ENCODE assay signal across 13 mouse cellular contexts in the genomic region with DNA sequence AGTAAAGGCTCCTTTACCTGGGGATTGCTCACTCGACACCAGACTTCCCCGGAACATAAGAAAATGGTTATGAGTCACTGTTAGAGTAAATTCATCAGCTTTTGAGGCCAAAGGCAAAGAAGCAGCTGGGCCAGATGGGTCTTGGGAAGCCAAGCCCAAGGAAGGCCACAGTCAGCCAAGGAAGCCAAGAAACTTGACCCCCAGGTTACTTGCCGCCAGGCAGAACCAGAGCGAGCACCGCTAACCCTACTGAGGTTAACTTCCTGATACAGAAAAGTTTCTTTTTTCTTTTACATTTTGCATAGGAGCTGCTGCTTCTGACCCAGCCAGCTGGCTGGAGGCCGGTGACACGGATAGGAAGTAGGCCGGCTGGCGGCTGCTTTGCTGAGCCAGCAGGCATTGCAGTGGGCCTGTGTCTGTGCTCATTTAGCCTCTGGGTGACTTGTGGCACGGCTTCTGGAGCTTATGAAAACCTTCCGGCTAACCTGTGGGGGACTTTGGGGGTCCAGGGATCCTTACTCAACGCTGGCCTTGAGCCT.
DNase-seq lines count a peak whose midpoint lies in the region; ATAC-seq and TF ChIP-seq lines count a peak whose summit lies in the region.
"Had no signal": no experiment of that assay in that cellular context is flagged by ENCODE, and none has a peak within 500 bp of the region (broad histone marks: within the 10 kb centered on the region; RNA-seq: fewer than 3 reads in every experiment).

No protein-coding gene starts in this region.

- no peak for TF ChIP-seq CTCF in lung, embryonic 14.5 days (IDR thresholded peaks at IDR 0.05; ENCODE audit: low read depth)
- TF ChIP-seq CTCF in lung, adult 2 months (IDR thresholded peaks at IDR 0.05; ENCODE audit: insufficient read depth, low read length) = no peak
- no peak for TF ChIP-seq CTCF in thymus, adult 2 months (IDR thresholded peaks at IDR 0.05; ENCODE audit: borderline replicate concordance, control insufficient read depth, extremely low read depth, insufficient read depth, low read length, poor library complexity)

- H3K9me3 ChIP-seq in lung, embryonic 14.5 days (ENCODE audit: low read depth, low read length) = no peaks in the 10 kb centered on the region
- H3K9me3 ChIP-seq: heart, embryonic 15.5 days; midbrain, embryonic 12.5 days had no signal

- DNase-seq in frontal cortex, postnatal 36 days (ENCODE audit: low spot score in 2 of 2) = no peak
- DNase-seq in lung, embryonic 14.5 days = peak; percentile 56
- DNase-seq in lung, adult 2 months = no peak
- peak; percentile 79 for DNase-seq in NIH3T3 (ENCODE audit: low read depth)
- peak; percentile 25 for DNase-seq in lung, postnatal 36 days
- DNase-seq in thymus, adult 2 months = no peak
- DNase-seq: cerebellum, adult 11 months; retina, postnatal 1 day had no signal

- ATAC-seq in frontal cortex, adult (ENCODE audit: low TSS enrichment) = peak; percentile 70
- ATAC-seq in lung, embryonic 14.5 days (ENCODE audit: insufficient read depth) = peak; percentile 17; the same call in 1 of the 2 replicates
- no peak for ATAC-seq in erythroblast, adult 5-6 weeks (replicated peaks; ENCODE audit: low FRiP score, poor library complexity, severe bottlenecking)

- no peak for TF ChIP-seq POLR2A in lung, adult 2 months (IDR thresholded peaks at IDR 0.05; ENCODE audit: borderline replicate concordance, extremely low read depth, low read depth, low read length)
- no peak for TF ChIP-seq POLR2A in thymus, adult 2 months (IDR thresholded peaks at IDR 0.05; ENCODE audit: control insufficient read depth, extremely low read depth, insufficient read depth, low read length, poor library complexity)

- WGBS in lung, embryonic 14.5 days = 76% methylated on average over 12 of the region's 12 CpGs
- 74% methylated on average over 12 of the region's 12 CpGs for WGBS in lung, adult 2 months
- 67% methylated on average over 12 of the region's 12 CpGs for WGBS in thymus, adult 2 months

- H3K4me2 ChIP-seq in lung, embryonic 14.5 days = no peak overlapping the region
- H3K4me2 ChIP-seq: heart, embryonic 15.5 days; midbrain, embryonic 12.5 days had no signal

- H3K27me3 ChIP-seq in lung, embryonic 14.5 days (ENCODE audit: insufficient read depth, low read length) = no peaks in the 10 kb centered on the region
- H3K27me3 ChIP-seq in thymus, adult 2 months (ENCODE audit: control insufficient read depth, insufficient read depth, low read length) = no peaks in the 10 kb centered on the region
- H3K27me3 ChIP-seq: heart, embryonic 15.5 days; midbrain, embryonic 12.5 days had no signal

- H3K27ac ChIP-seq in lung, embryonic 14.5 days (ENCODE audit: low read depth) = no peak overlapping the region
- H3K27ac ChIP-seq in thymus, adult 2 months (ENCODE audit: control insufficient read depth, insufficient read depth, low read length) = no peak overlapping the region
- H3K27ac ChIP-seq: heart, embryonic 15.5 days; midbrain, embryonic 12.5 days had no signal

- no peaks in the 10 kb centered on the region for H3K4me1 ChIP-seq in lung, embryonic 14.5 days (ENCODE audit: insufficient read depth)
- no peaks in the 10 kb centered on the region; the same call in 1 of the 2 replicates for H3K4me1 ChIP-seq in lung, adult 2 months (ENCODE audit: control insufficient read depth, insufficient read depth, low read length)
- H3K4me1 ChIP-seq in thymus, adult 2 months (replicated peaks; ENCODE audit: control insufficient read depth, insufficient read depth, low read length) = no peaks in the 10 kb centered on the region; the same call in 1 of the 2 replicates
- H3K4me1 ChIP-seq: heart, embryonic 15.5 days; midbrain, embryonic 12.5 days had no signal

- no peak overlapping the region for H3K9ac ChIP-seq in lung, embryonic 14.5 days
- H3K9ac ChIP-seq: heart, embryonic 15.5 days; midbrain, embryonic 12.5 days had no signal

- H3K36me3 ChIP-seq in lung, embryonic 14.5 days (ENCODE audit: insufficient read depth) = no peaks in the 10 kb centered on the region
- H3K36me3 ChIP-seq in thymus, adult 2 months (ENCODE audit: control insufficient read depth, insufficient read depth, low read length) = no peaks in the 10 kb centered on the region
- H3K36me3 ChIP-seq: heart, embryonic 15.5 days; midbrain, embryonic 12.5 days had no signal

- no peak overlapping the region for H3K4me3 ChIP-seq in lung, embryonic 14.5 days (ENCODE audit: low read depth, low read length)
- H3K4me3 ChIP-seq in lung, adult 2 months (replicated peaks; ENCODE audit: extremely low read depth, low read depth, low read length) = no peak overlapping the region
- no peak overlapping the region for H3K4me3 ChIP-seq in thymus, adult 2 months (ENCODE audit: control insufficient read depth, insufficient read depth, low read length)
- H3K4me3 ChIP-seq: erythroblast, embryonic 14.5 days; heart, embryonic 15.5 days; midbrain, embryonic 12.5 days had no signal

Comparison
In these comparisons a context has a peak if more than half of its experiments do, and no peak if none do; other contexts are left out.
1. DNase-seq: peak in lung, embryonic 14.5 days (single experiment), NIH3T3 (single experiment) and lung, postnatal 36 days (single experiment); none in frontal cortex, postnatal 36 days (0 of 2), lung, adult 2 months (single experiment) and thymus, adult 2 months (single experiment).